Mouse (Mus musculus): ENCODE data around the gene Fam50a. TPM values are rescaled to one million over a fixed set of nuclear protein-coding genes. Genes with fewer than 3 reads are reported as not detected.

Fam50a gene
- polyA plus RNA-seq, 1 experiment from 2014 or later = 35.6 TPM

- ATAC-seq = no peak
- Histone ChIP-seq H3K9ac (ENCODE audit: low read depth, low read length) (no peak overlapping the region), H3K4me1 (replicated peaks; ENCODE audit: control insufficient read depth, insufficient read depth, low read length) (no peaks in the 10 kb centered on the region), H3K36me3 (ENCODE audit: control insufficient read depth, insufficient read depth) (peaks cover 3% of the 10 kb centered on the region; the same call in 1 of the 2 replicates), H3K27ac (ENCODE audit: low read depth, low read length) (0 out of 2 replicates have a peak overlapping the region, but pooled peaks have one; percentile 41), H3K4me3 (ENCODE audit: low read depth, low read length) (no peak overlapping the region), H3K27me3 (replicated peaks; ENCODE audit: control insufficient read depth, insufficient read depth, low read length) (no peaks in the 10 kb centered on the region), H3K4me2 (replicated peaks; ENCODE audit: low read depth) (no peak overlapping the region), H3K9me3 (ENCODE audit: control insufficient read depth) (no peaks in the 10 kb centered on the region)
- no peak for TF ChIP-seq CTCF (IDR thresholded peaks at IDR 0.05; ENCODE audit: low read depth)
- WGBS = 71% methylated on average over 8 of the region's 8 CpGs
Observed at GRCm38 (mm10) chrX:74277916-74278315, 34.9 kb upstream of the Fam50a start.

GRCm38 (mm10) chrX:74281041-74281731, 31.6 kb upstream of the Fam50a start:
- Histone ChIP-seq H3K36me3 (ENCODE audit: control insufficient read depth, insufficient read depth) (no peaks in the 10 kb centered on the region), H3K4me1 (replicated peaks; ENCODE audit: control insufficient read depth, insufficient read depth, low read length) (no peaks in the 10 kb centered on the region), H3K27me3 (replicated peaks; ENCODE audit: control insufficient read depth, insufficient read depth, low read length) (no peaks in the 10 kb centered on the region), H3K27ac (ENCODE audit: low read depth, low read length) (peak overlapping the region; percentile 54), H3K4me3 (ENCODE audit: low read depth, low read length) (peak overlapping the region; percentile 51), H3K4me2 (replicated peaks; ENCODE audit: low read depth) (peak overlapping the region; percentile 70), H3K9me3 (ENCODE audit: control insufficient read depth) (no peaks in the 10 kb centered on the region), H3K9ac (ENCODE audit: low read depth, low read length) (no peak overlapping the region)
- WGBS = 17% methylated on average over 14 of the region's 14 CpGs
- ATAC-seq = no peak; the same call in 1 of the 2 replicates
- no peak for TF ChIP-seq CTCF (IDR thresholded peaks at IDR 0.05; ENCODE audit: low read depth)

- ATAC-seq = peak; percentile 94
- WGBS = 25% methylated on average over 16 of the region's 16 CpGs
- peak within 1 kb of the TSS; percentile 70 for H3K4me2 ChIP-seq (replicated peaks; ENCODE audit: low read depth)
Observed at GRCm38 (mm10) chrX:74281732-74282394, 31.0 kb upstream of the Fam50a start, which contains the start of the genes Taz and Dnase1l1. Gene Taz, plus strand, starts transcription at chrX:74281912. Gene Dnase1l1, minus strand, starts transcription at chrX:74282337.

GRCm38 (mm10) chrX:74282395-74283091, 30.3 kb upstream of the Fam50a start:
- peak; percentile 58 for ATAC-seq
- 22% methylated on average over 39 of the region's 39 CpGs for WGBS
- Histone ChIP-seq H3K9ac (ENCODE audit: low read depth, low read length) (peak overlapping the region; percentile 65), H3K36me3 (ENCODE audit: control insufficient read depth, insufficient read depth) (no peaks in the 10 kb centered on the region), H3K27ac (ENCODE audit: low read depth, low read length) (peak overlapping the region; percentile 86), H3K4me1 (replicated peaks; ENCODE audit: control insufficient read depth, insufficient read depth, low read length) (no peaks in the 10 kb centered on the region), H3K9me3 (ENCODE audit: control insufficient read depth) (no peaks in the 10 kb centered on the region), H3K4me2 (replicated peaks; ENCODE audit: low read depth) (peak overlapping the region; percentile 70), H3K27me3 (replicated peaks; ENCODE audit: control insufficient read depth, insufficient read depth, low read length) (no peaks in the 10 kb centered on the region), H3K4me3 (ENCODE audit: low read depth, low read length) (peak overlapping the region; percentile 51)
- no peak for TF ChIP-seq CTCF (IDR thresholded peaks at IDR 0.05; ENCODE audit: low read depth)

More at GRCm38 (mm10) chrX:74281732-74282394, 31.0 kb upstream of the Fam50a start, which contains the start of the genes Taz and Dnase1l1:
- H3K4me1 ChIP-seq (replicated peaks; ENCODE audit: control insufficient read depth, insufficient read depth, low read length) = no peaks in the 10 kb centered on the region
- TF ChIP-seq CTCF (IDR thresholded peaks at IDR 0.05; ENCODE audit: low read depth) = peak; percentile 22; the same call in 1 of the 2 replicates
- H3K27ac ChIP-seq (ENCODE audit: low read depth, low read length) = peak within 1 kb of the TSS; percentile 86
- no peaks in the 10 kb centered on the region for H3K9me3 ChIP-seq (ENCODE audit: control insufficient read depth)
- H3K36me3 ChIP-seq (ENCODE audit: control insufficient read depth, insufficient read depth) = no peaks in the 10 kb centered on the region
- peak within 1 kb of the TSS; percentile 65 for H3K9ac ChIP-seq (ENCODE audit: low read depth, low read length)
- H3K27me3 ChIP-seq (replicated peaks; ENCODE audit: control insufficient read depth, insufficient read depth, low read length) = no peaks in the 10 kb centered on the region
- H3K4me3 ChIP-seq (ENCODE audit: low read depth, low read length) = peak within 1 kb of the TSS; percentile 51

GRCm38 (mm10) chrX:74283092-74283437, 29.8 kb upstream of the Fam50a start:
- peak overlapping the region; percentile 51 for H3K4me3 ChIP-seq (ENCODE audit: low read depth, low read length)
- H3K4me1 ChIP-seq (replicated peaks; ENCODE audit: control insufficient read depth, insufficient read depth, low read length) = no peaks in the 10 kb centered on the region
- no peak for TF ChIP-seq CTCF (IDR thresholded peaks at IDR 0.05; ENCODE audit: low read depth)
- H3K27ac ChIP-seq (ENCODE audit: low read depth, low read length) = peak overlapping the region; percentile 86
- ATAC-seq = peak; percentile 16; the same call in 1 of the 2 replicates
- H3K36me3 ChIP-seq (ENCODE audit: control insufficient read depth, insufficient read depth) = no peaks in the 10 kb centered on the region
- peak overlapping the region; percentile 65 for H3K9ac ChIP-seq (ENCODE audit: low read depth, low read length)
- no peaks in the 10 kb centered on the region for H3K9me3 ChIP-seq (ENCODE audit: control insufficient read depth)
- 32% methylated on average over 5 of the region's 5 CpGs for WGBS
- peak overlapping the region; percentile 70 for H3K4me2 ChIP-seq (replicated peaks; ENCODE audit: low read depth)
- H3K27me3 ChIP-seq (replicated peaks; ENCODE audit: control insufficient read depth, insufficient read depth, low read length) = no peaks in the 10 kb centered on the region

GRCm38 (mm10) chrX:74293431-74293830, 19.4 kb upstream of the Fam50a start:
- Histone ChIP-seq H3K4me1 (replicated peaks; ENCODE audit: control insufficient read depth, insufficient read depth, low read length) (no peaks in the 10 kb centered on the region), H3K4me2 (replicated peaks; ENCODE audit: low read depth) (no peak overlapping the region), H3K36me3 (ENCODE audit: control insufficient read depth, insufficient read depth) (0 out of 2 replicates have a peak, but pooled peaks cover 5% of the 10 kb centered on the region), H3K4me3 (ENCODE audit: low read depth, low read length) (no peak overlapping the region), H3K9ac (ENCODE audit: low read depth, low read length) (no peak overlapping the region), H3K27me3 (replicated peaks; ENCODE audit: control insufficient read depth, insufficient read depth, low read length) (no peaks in the 10 kb centered on the region), H3K9me3 (ENCODE audit: control insufficient read depth) (no peaks in the 10 kb centered on the region), H3K27ac (ENCODE audit: low read depth, low read length) (no peak overlapping the region)
- no peak for TF ChIP-seq CTCF (IDR thresholded peaks at IDR 0.05; ENCODE audit: low read depth)
- no peak for ATAC-seq
- 64% methylated on average over 4 of the region's 4 CpGs for WGBS

Data from intestine, postnatal 0 days (tissue).